Mouse (Mus musculus): ENCODE results near the gene Akr1d1.

Gene Akr1d1

DNA sequence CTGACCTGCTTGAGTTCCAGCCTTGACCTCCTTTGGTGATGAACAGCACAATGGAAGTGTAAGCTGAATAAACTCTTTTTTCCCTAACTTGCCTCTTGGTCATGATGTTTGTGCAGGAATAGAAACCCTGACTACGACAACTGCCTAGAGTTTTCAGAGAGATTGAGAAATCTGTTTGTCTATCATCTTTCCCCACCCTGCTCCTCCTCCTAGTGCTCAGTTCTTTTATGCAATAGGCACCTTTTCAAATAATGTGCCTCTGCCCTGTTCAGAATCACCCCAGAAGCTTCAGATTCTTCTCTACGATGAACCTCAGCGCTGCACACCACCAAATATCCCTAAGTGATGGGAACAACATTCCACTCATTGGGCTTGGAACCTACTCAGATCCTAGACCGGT, at the start of gene Akr1d1:
TSS of gene Akr1d1 (plus strand) at position 234 of the 400 bp plus-strand sequence.
- no peak for DNase-seq

DNA sequence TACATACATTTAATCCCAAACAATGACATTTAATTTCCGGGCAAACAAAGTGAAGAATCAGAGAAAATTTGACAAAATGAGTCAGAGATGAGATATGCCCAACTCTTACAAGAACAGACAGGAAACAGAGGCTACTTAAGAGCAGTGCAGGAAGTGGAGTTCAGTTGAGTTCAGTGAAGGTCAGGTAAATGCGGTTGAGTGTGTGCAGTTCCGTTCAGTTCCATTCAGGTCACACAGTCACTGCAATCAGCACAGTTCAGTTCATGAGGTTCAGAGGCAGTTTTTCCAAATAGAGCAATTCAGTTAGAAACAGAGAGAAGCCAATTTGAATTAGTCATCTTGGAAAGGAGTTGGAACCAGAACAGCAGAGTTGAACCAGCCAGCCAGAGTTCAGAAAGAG, 48.8 kb upstream of the Akr1d1 start:
- no peak for DNase-seq

DNA sequence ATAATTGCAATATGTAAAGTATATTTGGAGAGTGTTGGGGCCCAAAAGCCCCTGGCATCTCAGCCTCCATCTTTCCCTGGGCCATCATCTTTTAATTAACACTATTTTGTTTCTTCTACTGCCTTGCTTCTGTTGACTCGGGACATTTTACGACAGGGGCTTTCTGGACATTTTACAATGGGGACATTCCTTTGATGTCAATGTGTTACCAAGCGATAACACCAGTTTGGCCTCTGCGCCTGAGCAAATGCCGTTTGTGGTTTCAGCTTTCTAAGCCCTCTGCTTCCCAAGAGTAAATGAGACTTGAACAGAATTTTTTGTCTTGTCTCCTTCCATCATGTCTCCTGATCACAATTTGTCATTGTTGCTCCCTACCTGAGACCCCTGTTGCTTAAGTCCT, 46.7 kb upstream of the Akr1d1 start:
- DNase-seq = no peak

DNA sequence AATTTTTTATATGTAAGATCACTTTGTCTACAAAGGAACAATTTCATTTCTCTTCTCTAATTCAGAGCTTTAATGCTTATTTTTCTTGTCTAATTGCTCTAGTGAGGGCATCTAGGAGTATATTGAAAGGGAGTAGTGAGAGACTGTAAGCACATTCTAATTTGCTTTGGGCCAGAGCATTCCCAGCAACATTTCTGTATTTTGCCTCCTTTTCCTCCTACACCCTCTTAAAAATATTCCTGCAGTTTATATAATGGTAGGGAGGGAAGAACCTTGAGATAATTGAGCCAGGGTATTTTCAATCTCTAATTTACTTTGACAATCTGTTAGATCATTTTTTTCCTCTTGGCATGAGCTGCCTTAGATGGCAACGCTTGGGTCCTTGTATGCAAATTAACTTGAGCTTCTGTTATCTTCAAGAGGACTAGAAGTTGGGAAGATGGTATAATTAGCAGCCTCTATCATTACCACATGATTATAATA, 45.3 kb upstream of the Akr1d1 start:
- no peak for DNase-seq

DNA sequence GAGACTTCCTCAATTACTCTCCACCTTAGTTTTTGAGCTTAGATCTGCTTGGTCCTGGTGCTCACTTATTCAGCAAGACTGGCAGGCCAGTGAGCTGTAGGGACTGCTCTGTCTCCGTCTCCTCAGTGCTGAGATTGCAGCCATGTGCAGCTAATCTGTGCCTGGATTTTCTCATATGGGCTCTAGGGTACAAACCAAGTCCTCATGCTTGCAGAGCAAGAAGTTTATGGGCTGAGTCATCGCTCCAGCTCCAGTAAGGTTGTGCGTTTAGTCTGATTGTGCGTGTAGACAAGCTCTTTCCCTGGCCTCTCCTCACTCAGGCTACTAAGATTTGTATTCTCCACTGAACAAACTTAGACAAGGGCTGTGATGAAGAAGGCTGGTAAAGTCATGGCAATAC, 43.5 kb upstream of the Akr1d1 start:
- no peak for DNase-seq

DNA sequence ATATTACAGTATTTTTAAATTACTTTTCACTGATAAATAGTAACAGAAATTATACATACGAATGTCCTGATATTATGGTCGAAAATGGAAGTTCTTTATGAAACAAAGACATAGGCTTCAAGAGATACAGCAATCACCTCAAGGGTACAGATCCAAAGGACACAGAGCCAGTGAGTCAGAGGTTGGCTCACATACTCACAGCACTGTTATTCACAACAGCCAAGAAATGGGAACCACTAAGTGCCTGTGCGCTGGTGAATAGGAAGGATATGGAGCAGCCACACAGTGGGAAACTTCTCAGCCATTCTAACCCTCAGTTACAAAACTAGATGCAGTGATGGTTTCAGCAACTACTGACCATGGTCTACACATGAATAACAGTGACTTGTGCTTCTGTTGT, 37.7 kb upstream of the Akr1d1 start:
- no peak for DNase-seq

DNA sequence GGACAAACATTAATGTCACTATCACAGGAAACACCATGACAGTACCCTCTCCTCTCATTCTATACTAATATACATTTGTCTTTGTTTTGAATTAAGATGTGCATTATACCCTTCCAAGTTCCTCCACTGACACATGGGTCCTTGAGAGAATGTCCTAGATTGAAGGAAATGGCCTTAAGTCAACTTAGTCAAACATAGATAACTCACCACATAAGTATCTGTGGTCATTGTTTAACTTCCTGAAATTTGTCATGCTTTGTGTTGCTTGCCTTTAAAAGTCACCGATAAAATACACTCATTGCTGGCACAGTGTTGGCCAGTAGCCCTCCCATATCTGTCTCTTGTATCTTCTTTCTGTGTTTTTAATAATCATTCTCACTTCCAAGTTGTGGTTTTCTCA, 35.0 kb upstream of the Akr1d1 start:
- no peak for DNase-seq

DNA sequence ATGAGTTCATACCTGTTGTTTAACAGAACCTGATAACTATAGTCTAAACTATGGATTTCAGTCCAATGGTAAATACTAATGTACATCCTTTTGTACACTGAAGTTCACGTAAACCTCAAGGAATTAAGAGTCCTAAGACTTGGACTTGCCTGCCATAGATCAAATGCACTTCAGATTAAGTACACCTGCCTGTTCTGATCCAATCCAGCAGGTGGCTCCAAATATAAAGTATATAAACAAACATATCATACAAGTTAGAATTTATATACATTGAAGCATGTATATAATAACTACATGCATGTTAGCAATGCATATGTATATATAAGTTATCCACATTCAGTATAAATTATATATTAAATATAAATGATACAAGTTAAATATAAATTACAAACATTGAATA, 33.1 kb upstream of the Akr1d1 start:
- no peak for DNase-seq

DNA sequence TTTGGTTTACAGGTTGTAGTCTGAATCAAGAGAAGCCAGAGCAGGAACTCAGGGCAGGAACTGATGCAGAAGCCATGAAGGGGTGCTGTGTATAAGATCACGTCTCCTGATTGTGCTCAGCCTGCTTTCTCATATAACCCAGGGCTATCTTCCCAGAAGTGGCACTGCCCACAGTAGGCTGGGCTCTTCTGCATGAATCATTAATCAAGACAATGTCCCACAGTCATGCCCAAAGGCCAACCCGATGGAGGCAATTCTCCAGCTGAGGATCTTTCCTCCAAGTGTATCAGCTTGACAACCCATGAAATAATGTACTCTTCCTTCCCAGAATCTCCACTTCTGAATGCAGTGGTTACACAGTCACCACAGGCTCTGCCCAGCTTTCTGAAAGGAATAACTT, 24.4 kb upstream of the Akr1d1 start:
- DNase-seq = no peak

DNA sequence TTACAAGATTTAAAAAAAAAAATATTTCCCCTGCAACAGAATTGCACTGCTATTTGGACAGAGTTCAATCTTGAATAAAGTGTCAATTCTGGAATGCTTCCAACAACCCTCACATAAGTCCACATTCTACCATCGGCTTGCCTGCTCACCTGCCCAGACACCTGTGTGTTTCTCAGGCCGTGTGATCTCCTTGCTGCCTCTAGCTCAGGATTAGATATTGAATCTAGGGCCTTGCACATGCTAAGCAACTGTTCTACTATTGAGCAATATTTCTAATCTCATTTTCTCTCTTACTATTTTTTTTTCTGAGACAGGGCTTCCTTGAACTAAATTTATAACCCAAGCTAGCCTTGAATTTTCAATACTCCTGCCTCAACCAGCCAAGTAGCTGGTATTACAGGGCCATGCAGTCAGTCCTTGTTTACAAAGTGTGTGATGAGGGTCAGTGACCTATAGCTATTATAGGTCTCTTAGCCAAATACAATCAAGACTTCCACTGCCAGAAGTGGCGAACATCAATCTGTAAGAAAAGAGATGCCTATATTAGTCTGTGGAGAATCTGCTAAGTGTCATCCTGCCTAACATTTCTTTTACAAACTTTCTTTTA, 23.0 kb upstream of the Akr1d1 start:
- no peak for DNase-seq

DNA sequence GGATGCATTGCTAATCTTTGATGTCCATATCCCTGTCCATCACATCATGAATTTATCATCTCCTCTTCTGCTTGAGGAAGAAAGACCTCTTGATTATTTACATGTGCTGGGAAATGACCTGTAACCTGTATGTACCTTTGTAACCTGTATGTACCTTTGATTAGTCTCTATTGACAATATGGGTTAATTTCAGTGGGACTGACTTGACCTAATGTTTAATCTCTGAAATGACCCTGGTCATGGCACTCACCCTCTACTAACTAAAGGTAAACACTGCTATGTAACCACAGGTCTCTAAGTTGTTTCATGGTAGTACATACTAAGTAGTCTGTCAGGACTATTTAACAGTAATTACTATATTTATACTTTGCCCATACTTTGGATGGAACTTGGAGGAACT, 19.2 kb upstream of the Akr1d1 start:
- DNase-seq = no peak

DNA sequence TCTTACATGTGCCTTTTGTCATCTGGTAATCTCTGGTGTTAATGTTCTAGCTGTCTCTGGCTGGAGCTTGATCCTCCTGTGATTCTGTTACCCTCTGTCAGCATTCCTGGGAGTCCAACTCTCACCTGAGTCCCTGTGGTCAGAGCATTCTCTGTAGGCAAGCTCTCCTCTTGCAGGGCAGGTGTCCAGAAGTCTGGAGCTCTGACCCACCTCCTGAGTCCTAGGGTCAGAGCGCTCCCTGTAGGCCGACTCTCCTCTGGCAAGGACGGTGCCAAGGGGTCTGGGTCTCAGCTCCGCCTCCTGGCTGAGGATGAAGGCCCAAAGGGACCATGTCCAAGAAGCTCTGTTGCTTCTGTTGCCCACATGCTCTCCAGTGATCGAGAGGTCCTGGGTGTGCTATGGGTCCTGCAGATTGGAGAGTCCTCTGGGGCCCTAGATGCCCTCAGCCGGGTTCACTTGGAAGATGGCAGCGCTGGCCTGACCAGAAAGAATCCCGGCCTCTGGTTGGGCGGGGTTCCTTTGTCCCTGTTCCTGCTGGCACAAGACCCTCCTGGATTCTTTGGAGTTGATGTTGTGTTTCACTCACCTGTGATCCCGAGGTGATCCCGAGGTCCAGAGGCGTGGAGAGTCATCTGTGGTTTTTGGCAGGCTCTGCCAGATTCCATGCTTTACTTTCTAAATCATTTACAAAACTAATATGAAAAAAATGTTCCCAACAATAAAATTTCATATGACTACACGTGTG, 9.2 kb upstream of the Akr1d1 start:
- DNase-seq = no peak

DNA sequence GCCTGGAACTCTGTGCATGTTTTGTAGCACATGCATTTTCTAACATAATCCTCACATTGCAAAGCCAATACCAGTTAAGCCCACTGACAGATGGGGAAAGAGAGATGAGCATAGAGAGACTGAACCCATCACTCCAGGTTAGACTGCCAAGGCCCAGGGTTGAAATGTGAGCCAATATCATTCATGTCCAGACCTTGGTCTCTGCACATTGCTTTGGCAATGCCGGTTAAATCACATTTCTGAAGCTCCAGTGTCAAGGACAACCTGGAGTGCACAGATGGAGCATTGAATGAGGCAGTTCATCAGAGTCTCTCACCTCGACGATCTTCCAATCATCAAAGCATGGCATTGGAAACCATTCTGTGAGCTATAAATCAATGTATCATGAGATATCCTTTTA, 2.1 kb downstream of the Akr1d1 start:
- DNase-seq = no peak

DNA sequence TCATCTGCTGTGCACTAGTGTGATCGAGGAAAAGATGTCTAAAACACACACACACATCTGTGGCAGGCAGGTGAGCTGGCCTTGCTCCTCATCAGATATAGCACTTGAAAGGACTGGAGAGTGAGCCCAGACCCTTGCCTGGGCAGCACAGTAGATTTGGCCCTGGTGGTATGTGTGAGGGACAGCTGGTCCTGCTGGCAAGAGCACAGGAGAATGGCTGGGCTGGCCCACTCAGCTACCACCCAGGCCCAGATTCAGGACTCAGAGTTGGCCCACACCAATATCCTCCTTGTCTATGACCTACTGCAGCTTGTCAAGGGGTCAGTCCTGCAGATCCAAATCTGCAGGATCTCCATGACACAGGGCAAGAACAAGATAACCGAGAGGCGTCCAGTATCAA, 6.9 kb downstream of the Akr1d1 start:
- DNase-seq = no peak

DNA sequence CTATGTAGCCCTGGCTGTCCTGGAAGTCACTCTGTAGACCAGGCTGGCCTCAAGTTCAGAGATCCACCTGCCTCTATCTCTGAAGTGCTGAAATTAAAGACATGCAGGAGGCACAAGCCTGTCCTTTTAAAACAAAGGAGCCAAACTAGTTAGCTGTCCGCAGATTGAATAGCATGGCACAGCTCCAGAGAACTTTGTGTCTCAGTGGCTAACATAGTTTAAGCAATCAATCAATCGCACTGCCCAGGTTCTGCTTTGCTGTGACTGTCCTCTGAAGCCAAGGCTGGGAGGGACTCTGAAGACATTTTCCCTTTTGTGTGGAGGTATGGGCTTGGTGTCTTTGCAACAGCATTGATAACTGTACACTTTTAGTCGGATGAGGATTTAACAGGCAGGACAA, 7.8 kb downstream of the Akr1d1 start:
- no peak for DNase-seq

DNA sequence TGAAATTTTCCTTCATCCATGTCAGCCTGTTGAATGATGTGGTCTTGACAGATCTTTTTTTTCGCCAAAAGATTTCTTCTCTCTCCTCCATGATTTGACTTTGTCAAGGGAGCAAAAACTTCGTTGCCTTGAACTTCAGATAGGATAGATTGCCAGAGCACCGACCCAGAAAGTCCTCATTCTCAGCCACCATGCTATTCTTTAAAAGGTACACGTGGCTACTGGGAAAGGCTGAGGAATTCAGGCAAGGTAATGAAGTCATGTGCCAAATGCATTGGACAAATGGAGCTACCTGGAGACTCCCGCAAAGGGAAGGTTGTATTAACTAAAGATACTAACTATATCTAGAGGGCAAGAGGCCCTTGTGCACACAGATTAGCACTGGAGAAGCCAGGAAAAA, 8.8 kb downstream of the Akr1d1 start:
- no peak for DNase-seq

DNA sequence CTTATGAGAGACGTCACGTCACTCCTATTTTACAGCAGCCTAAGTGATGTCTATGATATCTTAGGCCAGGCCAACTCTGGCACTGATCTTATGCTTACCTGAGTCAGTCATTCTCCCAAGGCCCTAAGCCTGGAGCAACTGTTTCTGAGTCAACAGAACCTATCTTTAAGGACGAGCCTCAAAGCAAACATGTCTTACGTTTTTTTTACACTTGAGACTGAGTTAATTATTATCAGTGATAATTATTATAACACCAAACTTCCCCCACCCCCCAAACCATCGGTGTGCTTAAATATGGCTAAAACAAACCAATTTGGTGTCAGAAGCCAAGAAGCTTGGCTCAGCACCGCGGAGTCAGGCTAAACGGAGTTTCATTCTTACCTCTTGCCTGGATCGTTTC, 9.4 kb downstream of the Akr1d1 start:
- DNase-seq = no peak

DNA sequence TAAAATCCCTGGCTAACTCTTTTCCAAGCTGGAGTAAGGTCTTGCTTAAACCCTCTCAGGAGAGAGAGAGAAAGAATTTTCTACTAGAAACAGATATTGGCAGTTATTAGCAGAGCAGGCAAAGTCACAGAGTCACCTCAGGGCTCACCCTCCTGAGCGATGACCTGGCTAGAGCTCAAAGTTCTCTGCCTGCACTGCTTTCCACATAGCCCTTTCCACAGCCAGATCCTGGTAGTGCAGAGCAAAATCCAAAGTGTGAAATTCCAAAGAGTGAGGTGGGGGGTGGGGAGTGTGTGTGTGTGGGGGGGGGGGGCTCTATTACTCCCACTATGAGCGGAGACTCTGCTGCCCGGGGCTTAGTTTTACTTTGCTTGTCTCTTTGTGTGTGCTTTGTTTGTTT, 10.1 kb downstream of the Akr1d1 start:
- DNase-seq = no peak

DNA sequence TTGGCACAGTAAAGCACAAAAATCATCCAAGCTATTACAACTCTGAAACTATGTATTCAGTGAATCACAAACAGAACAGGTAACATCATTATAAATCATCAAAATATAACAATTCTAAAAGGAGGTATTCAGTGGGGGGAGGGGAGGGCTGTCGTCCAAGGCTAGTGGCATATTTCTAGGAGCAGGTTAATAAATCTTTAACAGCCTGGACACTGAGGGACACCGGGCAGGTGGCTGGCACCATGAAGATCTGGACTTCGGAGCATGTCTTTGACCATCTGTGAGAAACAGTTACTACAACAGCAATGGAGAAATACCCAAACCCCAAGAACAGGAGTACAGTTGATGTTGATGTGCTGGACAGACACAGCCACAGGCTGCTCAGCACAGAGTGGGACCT, 11.2 kb downstream of the Akr1d1 start:
- DNase-seq = no peak

DNA sequence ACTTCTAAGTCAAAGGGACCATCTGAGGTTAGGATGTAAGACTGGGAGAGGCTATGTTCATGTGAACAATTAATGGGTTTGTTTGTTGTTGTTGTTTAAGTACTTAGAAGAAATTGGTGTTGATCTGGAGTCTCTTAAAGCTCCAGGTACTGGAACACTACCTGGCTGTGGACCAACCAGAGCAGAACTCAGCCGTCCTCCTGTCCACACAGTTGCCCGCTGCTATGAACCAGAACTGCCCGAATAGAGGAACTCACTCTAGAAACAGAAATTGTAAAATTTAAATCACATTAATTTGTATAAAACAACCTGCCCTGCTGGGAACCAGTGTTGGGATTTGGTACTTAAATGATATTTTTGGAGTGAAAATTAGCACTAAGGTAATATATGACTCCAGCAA, 12.2 kb downstream of the Akr1d1 start:
- no peak for DNase-seq

DNA sequence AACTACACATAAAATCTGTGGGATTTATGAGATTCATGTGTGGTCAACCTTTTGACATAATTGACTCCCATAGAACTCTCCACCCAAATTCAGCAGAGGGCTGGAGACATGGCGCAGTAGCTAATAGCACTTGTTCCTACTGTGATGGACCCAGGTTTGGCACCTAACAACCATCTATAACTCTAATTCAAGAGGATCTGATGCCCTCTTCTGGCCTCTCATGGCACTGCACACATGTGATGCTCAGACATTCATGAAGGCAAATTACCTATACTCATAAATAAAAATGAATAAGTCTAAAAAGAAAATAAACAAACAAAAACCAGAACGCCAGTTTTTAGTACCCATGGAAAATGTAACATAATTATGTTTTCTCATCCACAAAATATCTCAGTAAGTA, 22.8 kb downstream of the Akr1d1 start:
- DNase-seq = peak; percentile 27

DNA sequence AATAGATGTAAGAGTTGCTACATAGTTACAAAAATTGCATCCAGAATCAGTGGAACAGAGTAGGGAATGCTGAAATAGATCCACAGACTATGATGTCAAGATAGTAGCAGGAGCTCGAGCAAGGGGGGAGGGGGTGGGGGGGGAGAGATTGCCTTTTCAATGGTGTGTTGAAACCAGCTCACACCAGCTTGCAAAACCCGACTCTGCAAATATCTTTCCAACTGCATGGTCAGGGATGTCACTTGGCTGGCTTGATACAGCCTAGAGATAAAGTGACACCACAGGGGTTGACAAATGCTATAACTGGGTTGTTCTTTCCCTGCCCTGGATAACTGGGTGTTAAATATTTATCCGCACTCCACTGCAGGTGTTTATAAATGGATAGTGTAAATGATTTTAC, 24.0 kb downstream of the Akr1d1 start:
- DNase-seq = no peak

DNA sequence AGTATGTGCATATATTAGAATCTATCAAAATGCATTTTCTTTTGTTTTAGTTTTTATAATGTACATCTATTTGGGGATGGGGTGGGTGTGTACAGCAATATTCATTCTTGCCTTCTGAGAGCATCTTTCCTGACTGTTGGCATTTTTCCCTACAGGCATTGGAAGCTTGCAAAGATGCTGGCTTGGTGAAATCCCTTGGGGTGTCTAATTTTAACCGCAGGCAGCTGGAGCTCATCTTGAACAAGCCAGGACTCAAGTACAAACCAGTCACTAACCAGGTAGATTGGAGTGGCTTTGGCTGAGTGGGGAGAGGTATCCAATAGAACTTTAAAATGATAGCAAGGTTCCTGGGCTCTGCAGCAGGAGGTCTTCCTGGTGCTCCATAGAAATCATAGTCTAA, 24.4 kb downstream of the Akr1d1 start:
- DNase-seq = no peak

DNA sequence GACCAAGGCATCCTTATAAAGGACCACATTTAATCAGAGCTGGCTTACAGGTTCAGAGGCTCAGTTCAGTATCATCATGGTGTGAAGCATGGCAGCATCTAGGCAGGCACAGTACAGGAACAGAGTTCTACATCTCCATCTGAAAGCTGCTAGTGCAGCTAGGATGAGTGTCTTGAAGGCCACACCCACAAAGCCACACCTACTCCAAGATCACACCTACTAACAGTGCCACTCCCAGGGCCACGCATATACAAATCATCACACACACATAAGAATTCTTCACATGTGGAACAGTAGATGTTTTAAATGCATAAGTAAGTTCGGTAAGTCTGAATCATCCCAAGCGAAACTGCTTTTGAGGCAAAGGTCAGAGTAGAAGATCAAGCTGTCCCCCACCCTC, 33.9 kb downstream of the Akr1d1 start:
- no peak for DNase-seq

DNA sequence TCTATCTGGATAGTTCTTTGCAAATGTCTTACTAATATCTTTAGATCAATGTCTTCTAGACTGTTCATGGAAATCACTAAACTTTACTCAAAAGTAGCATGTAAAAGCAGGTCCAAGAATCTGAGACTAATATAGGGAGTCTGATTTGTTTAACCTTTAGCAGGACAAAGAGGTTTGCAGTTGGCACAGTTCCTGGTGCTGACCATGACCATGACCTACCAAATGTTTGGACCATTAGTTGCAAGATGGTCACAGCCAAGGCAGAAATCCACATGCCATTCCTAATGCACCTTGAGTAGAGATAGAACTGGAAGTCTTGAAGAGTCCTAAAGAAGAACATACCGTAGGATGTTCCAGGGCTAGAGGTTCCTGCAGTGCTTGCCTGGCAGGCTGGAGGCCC, 37.4 kb downstream of the Akr1d1 start:
- DNase-seq = no peak
